Mouse (Mus musculus): Measurements from ENCODE around the gene Pla2g1b. TPM values are rescaled to one million over a fixed set of nuclear protein-coding genes. Genes with fewer than 3 reads are reported as not detected.

Gene Pla2g1b
- polyA plus RNA-seq, 1 experiment from 2014 or later, result not detected

GRCm38 (mm10) chr5:115522981-115523499 lies 57.0 kb downstream of the Pla2g1b start:
- Histone ChIP-seq H3K4me3 (ENCODE audit: control insufficient read depth in 1 of 2, insufficient read depth in 1 of 2, low read depth in 1 of 2, low read length in 2 of 2) (no peak overlapping the region), H3K27ac (replicated peaks in 1 of 2; ENCODE audit: control insufficient read depth in 1 of 2, insufficient read depth in 1 of 2, low read depth in 2 of 2, low read length in 2 of 2) (peak overlapping the region; percentile 16 to 74; a peak in 3 of 4 replicates), H3K9ac (ENCODE audit: low read length) (no peak overlapping the region), H3K4me2 (ENCODE audit: low read length) (no peak overlapping the region), H3K9me3 (ENCODE audit: control insufficient read depth, low read length) (no peaks in the 10 kb centered on the region), H3K27me3 (ENCODE audit: control insufficient read depth, insufficient read depth, low read length) (no peaks in the 10 kb centered on the region), H3K4me1 (ENCODE audit: control insufficient read depth in 2 of 2, insufficient read depth in 2 of 2, low read length in 2 of 2) (peaks cover 22 to 65% of the 10 kb centered on the region in 2 experiments), H3K36me3 (ENCODE audit: control insufficient read depth, insufficient read depth, low read length) (peaks cover 9% of the 10 kb centered on the region)
- WGBS, result 63% methylated on average over 15 of the region's 15 CpGs
- no peak for ATAC-seq (ENCODE audit: insufficient number of reproducible peaks, insufficient read depth, low FRiP score, low read depth)

GRCm38 (mm10) chr5:115523971-115524370 lies 57.9 kb downstream of the Pla2g1b start:
- Histone ChIP-seq H3K4me3 (ENCODE audit: control insufficient read depth in 1 of 2, insufficient read depth in 1 of 2, low read depth in 1 of 2, low read length in 2 of 2) (peak overlapping the region; percentile 2 to 6; a peak in 1 of 4 replicates), H3K27me3 (ENCODE audit: control insufficient read depth, insufficient read depth, low read length) (no peaks in the 10 kb centered on the region), H3K27ac (replicated peaks in 1 of 2; ENCODE audit: control insufficient read depth in 1 of 2, insufficient read depth in 1 of 2, low read depth in 2 of 2, low read length in 2 of 2) (peak overlapping the region; percentile 39 to 49), H3K36me3 (ENCODE audit: control insufficient read depth, insufficient read depth, low read length) (peaks cover 9% of the 10 kb centered on the region), H3K9ac (ENCODE audit: low read length) (peak overlapping the region; percentile 51), H3K4me2 (ENCODE audit: low read length) (peak overlapping the region; percentile 57), H3K9me3 (ENCODE audit: control insufficient read depth, low read length) (no peaks in the 10 kb centered on the region), H3K4me1 (ENCODE audit: control insufficient read depth in 2 of 2, insufficient read depth in 2 of 2, low read length in 2 of 2) (peaks cover 26 to 75% of the 10 kb centered on the region in 2 experiments)
- WGBS, result 7% methylated on average over 15 of the region's 15 CpGs
- peak; percentile 33; the same call in 1 of the 2 replicates for ATAC-seq (ENCODE audit: insufficient number of reproducible peaks, insufficient read depth, low FRiP score, low read depth)

Other genes with a start within 250 kb of the Pla2g1b start
- 62.8 and 66.7 TPM in 2 replicates for gene Pop5, start 230.4 kb upstream of the Pla2g1b start, polyA plus RNA-seq (2014; fragmentation: Nextera tagmentation; extraction: Ambion mirVana)
- 77.1 and 83.9 TPM in 2 replicates for gene Rnf10, start 193.4 kb upstream of the Pla2g1b start, polyA plus RNA-seq (2014; fragmentation: Nextera tagmentation; extraction: Ambion mirVana)
- 75.1 and 82.1 TPM in 2 replicates for gene Coq5, start 186.6 kb upstream of the Pla2g1b start, polyA plus RNA-seq (2014; fragmentation: Nextera tagmentation; extraction: Ambion mirVana)
- 1,218 and 1,301 TPM in 2 replicates for gene Dynll1, start 165.3 kb upstream of the Pla2g1b start, polyA plus RNA-seq (2014; fragmentation: Nextera tagmentation; extraction: Ambion mirVana)
- gene Srsf9, start 139.1 kb upstream of the Pla2g1b start, polyA plus RNA-seq (2014; fragmentation: Nextera tagmentation; extraction: Ambion mirVana), result 95.0 and 104 TPM in 2 replicates
- gene Gatc, start 125.1 kb upstream of the Pla2g1b start, polyA plus RNA-seq (2014; fragmentation: Nextera tagmentation; extraction: Ambion mirVana), result 28.3 and 29.1 TPM in 2 replicates
- 42.9 and 47.6 TPM in 2 replicates for gene Triap1, start 125.0 kb upstream of the Pla2g1b start, polyA plus RNA-seq (2014; fragmentation: Nextera tagmentation; extraction: Ambion mirVana)
- gene Cox6a1, start 117.3 kb upstream of the Pla2g1b start, polyA plus RNA-seq (2014; fragmentation: Nextera tagmentation; extraction: Ambion mirVana), result 1,685 and 1,706 TPM in 2 replicates
- 2.7 and 3.3 TPM in 2 replicates for gene Msi1, start 36.7 kb upstream of the Pla2g1b start, polyA plus RNA-seq (2014; fragmentation: Nextera tagmentation; extraction: Ambion mirVana)
- gene Sirt4, start 18.5 kb downstream of the Pla2g1b start, polyA plus RNA-seq (2014; fragmentation: Nextera tagmentation; extraction: Ambion mirVana), result 19.2 and 22.5 TPM in 2 replicates
- 14.4 and 19.1 TPM in 2 replicates for gene Pxn, start 40.4 kb downstream of the Pla2g1b start, polyA plus RNA-seq (2014; fragmentation: Nextera tagmentation; extraction: Ambion mirVana)
- 1,183 and 1,268 TPM in 2 replicates for gene Rplp0, start 93.2 kb downstream of the Pla2g1b start, polyA plus RNA-seq (2014; fragmentation: Nextera tagmentation; extraction: Ambion mirVana)
- 25.2 and 26.3 TPM in 2 replicates for gene Gcn1l1, start 99.0 kb downstream of the Pla2g1b start, polyA plus RNA-seq (2014; fragmentation: Nextera tagmentation; extraction: Ambion mirVana)
- 19.2 and 20.1 TPM in 2 replicates for gene Rab35, start 165.6 kb downstream of the Pla2g1b start, polyA plus RNA-seq (2014; fragmentation: Nextera tagmentation; extraction: Ambion mirVana)

Measured in heart, embryonic 14.5 days (tissue).